Mouse (Mus musculus) midbrain, embryonic 11.5 days (tissue): ENCODE results near the gene Ngrn. TPM values are rescaled to one million over a fixed set of nuclear protein-coding genes. Genes with fewer than 3 reads are reported as not detected.

Experiments used
- ATAC-seq: fragments of 200-750 bp; cut with Nextera tagmentation; 2 replicates; pipeline ENCODE4 v1.8.0; 2017; ENCODE audit warnings: moderate TSS enrichment, moderate library complexity; ENCODE audit not compliant: low FRiP score
- DNase-seq: peaks from one replicate; pipeline ENCODE4 v3.0.0; 2015; ENCODE audit warnings: low spot score; ENCODE audit errors: missing footprints
- H3K27ac ChIP-seq: fragments of 300-500 bp; sonication (generic); 2 replicates; pipeline ENCODE4 v1.5.1; 2014; ENCODE audit warnings: low read depth, low read length
- H3K27me3 ChIP-seq: fragments of 300-500 bp; sonication (generic); 2 replicates; pipeline ENCODE4 v1.6.1; 2014; ENCODE audit warnings: mild to moderate bottlenecking, low read length, moderate library complexity, mixed read lengths; ENCODE audit not compliant: control insufficient read depth, insufficient read depth
- H3K36me3 ChIP-seq: fragments of 300-500 bp; sonication (generic); 2 replicates; pipeline ENCODE4 v1.6.1; 2014; ENCODE audit warnings: mild to moderate bottlenecking, low read length, moderate library complexity, mixed read lengths; ENCODE audit not compliant: control insufficient read depth, insufficient read depth
- H3K4me1 ChIP-seq: fragments of 300-500 bp; sonication (generic); 2 replicates; pipeline ENCODE4 v1.6.1; 2014; ENCODE audit warnings: low read length; ENCODE audit not compliant: control insufficient read depth, insufficient read depth
- H3K4me2 ChIP-seq: fragments of 300-500 bp; sonication (generic); 2 replicates; pipeline ENCODE4 v1.6.1; 2014; ENCODE audit warnings: mild to moderate bottlenecking, moderate library complexity
- H3K4me3 ChIP-seq: fragments of 300-500 bp; sonication (generic); 2 replicates; pipeline ENCODE4 v1.5.1; 2014; ENCODE audit warnings: low read depth, low read length
- H3K9ac ChIP-seq: fragments of 300-500 bp; sonication (generic); 2 replicates; pipeline ENCODE4 v1.6.1; 2014; ENCODE audit warnings: low read length
- H3K9me3 ChIP-seq: fragments of 300-500 bp; sonication (generic); 2 replicates; pipeline ENCODE4 v1.6.1; 2016; ENCODE audit warnings: low read length; ENCODE audit not compliant: control insufficient read depth
- WGBS: fragments of 180-500 bp; shearing (Covaris S2); extraction: QIAGEN DNeasy Blood & Tissue Kit; methylation state at CpG from one replicate; pipeline ENCODE4 v1.1.7; 2014; 5-methylcytosine and 5-hydroxymethylcytosine counted together
- polyA plus RNA-seq: library from polyadenylated mRNA; unstranded; fragments of >200 nt; fragmentation: Nextera tagmentation; extraction: Ambion mirVana; gene quantifications from 2 replicates; pipeline ENCODE4 v1.2.1, GENCODE M21; 2014

The Ngrn gene
- polyA plus RNA-seq, 1 experiment from 2014 or later: 53.1 TPM

DNA sequence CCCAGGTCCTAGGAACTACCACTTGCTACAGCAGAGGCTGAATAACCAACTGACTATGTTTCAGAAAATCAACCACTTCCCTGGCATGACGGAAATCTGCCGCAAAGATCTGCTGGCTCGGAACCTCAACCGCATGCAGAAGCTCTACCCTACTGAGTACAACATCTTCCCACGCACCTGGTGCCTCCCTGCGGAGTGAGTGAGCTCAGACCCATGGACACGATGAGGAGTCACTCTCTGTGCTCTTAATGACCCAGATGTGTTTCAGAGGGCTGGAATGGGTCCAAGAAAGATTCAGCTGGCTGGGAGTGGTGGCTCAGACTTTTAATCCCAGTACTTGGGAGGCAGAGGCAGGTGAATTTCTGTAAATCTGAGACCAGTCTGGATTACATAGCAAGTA, 8.6 kb upstream of the Ngrn start:
- Histone ChIP-seq H3K27me3 (no peaks in the 10 kb centered on the region), H3K9ac (no peak overlapping the region), H3K36me3 (no peaks in the 10 kb centered on the region), H3K4me2 (no peak overlapping the region), H3K4me1 (no peaks in the 10 kb centered on the region), H3K27ac (no peak overlapping the region), H3K4me3 (no peak overlapping the region), H3K9me3 (no peaks in the 10 kb centered on the region)
- ATAC-seq (no peak), DNase-seq (peak; percentile 62)
- whole genome bisulfite sequencing: 82% methylated on average over 7 of the region's 7 CpGs

DNA sequence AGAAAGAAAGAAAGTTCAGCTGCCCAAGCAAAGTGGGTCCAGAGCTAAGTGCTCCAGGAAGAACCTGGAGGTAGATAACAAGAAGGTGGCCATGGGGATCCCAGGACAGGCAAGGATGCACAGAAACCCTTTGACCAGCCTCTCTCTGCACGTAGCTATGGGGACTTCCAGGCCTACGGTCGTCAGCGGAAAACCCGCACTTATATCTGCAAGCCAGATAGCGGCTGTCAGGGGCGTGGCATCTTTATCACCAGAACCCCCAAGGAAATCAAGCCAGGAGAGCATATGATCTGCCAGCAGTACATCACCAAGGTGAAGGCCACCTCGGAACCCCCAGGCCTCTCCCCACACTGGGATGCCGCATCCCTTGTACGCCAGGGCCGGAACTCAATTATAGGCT, 8.1 kb upstream of the Ngrn start:
- no peaks in the 10 kb centered on the region for H3K36me3 ChIP-seq
- H3K27me3 ChIP-seq: no peaks in the 10 kb centered on the region
- no peak overlapping the region for H3K9ac ChIP-seq
- H3K4me2 ChIP-seq: no peak overlapping the region
- no peak overlapping the region for H3K4me3 ChIP-seq
- DNase-seq: no peak
- ATAC-seq: no peak
- no peaks in the 10 kb centered on the region for H3K9me3 ChIP-seq
- WGBS: 91% methylated on average over 11 of the region's 11 CpGs
- no peak overlapping the region for H3K27ac ChIP-seq
- no peaks in the 10 kb centered on the region for H3K4me1 ChIP-seq

DNA sequence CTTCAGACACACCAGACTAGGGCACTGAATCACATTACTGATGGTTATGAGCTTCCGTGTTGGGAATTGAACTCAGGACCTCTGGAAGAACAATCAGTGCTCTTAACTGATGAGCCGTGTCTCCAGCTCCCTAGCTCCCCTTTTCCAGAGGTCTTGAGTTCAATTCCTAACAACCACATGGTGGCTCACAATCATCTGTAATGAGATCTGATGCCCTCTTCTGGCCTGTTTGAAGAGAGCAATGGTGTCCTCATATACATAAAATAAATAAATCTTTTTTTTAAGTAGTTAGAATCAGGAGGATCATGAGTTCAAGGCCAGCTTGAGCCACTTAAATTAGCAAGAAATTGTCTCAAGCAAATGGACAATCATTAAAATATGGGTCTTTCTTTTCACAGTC, 5.0 kb upstream of the Ngrn start:
- ATAC-seq: no peak
- Histone ChIP-seq H3K4me2 (no peak overlapping the region), H3K36me3 (no peaks in the 10 kb centered on the region), H3K4me3 (no peak overlapping the region), H3K27ac (no peak overlapping the region), H3K9ac (no peak overlapping the region), H3K4me1 (peaks cover 2% of the 10 kb centered on the region; the same call in 1 of the 2 replicates), H3K27me3 (no peaks in the 10 kb centered on the region), H3K9me3 (no peaks in the 10 kb centered on the region)
- no peak for DNase-seq
- WGBS: 83% methylated on average over 2 of the region's 2 CpGs

DNA sequence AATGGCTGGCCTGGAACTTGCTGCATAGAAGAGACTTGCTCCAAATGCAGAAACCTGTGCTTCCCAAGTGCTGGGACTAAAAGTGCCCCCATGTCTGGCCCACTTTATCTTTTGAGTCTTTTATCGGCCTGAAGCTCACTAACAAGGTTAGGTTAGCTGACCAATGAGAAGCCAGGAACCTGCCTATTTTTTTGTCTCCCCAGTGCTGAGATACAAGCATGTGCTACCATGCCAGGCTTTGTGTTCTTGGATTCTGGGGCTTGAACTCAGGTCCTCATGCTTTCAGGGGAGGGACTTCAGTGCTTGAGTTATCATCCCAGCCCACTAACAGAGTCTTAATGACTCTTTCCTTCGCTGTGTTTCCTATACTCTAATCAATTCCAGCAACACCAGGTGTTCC, 3.3 kb upstream of the Ngrn start:
- Histone ChIP-seq H3K36me3 (no peaks in the 10 kb centered on the region), H3K9ac (no peak overlapping the region), H3K4me3 (no peak overlapping the region), H3K27me3 (no peaks in the 10 kb centered on the region), H3K9me3 (no peaks in the 10 kb centered on the region), H3K4me1 (peaks cover 10% of the 10 kb centered on the region), H3K4me2 (no peak overlapping the region), H3K27ac (no peak overlapping the region)
- DNase-seq: no peak
- no peak for ATAC-seq
- 76% methylated on average over 2 of the region's 2 CpGs for WGBS

DNA sequence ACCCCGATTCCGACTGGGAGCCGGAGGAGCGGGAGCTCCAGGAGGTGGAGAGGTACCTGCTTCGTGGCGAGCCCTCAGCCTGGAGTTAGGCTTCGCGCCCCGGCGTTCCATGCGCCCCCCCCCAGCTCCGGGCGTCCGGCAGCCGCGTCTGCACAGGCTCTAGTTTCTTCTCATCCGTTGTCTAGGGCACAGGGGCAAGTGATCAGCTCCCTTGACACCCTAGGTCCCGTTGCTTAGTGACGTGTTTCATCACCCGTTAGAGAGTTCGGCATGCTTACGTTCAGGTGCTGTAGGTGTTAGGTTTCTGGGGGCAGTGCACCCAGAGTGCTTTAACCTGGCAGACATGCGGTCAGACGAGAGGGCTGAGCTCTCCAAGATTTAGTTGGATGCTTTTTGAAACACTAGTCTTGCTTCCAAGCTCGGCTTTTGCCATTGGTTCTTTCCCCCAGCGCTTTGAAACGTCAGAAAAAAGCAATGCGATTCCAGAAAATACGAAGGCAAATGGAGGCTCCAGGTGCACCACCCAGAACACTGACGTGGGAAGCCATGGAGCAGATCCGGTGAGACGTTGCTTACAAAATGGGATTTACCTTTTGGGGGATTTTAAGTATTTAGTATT, 466 bp downstream of the Ngrn start:
- Histone ChIP-seq H3K9me3 (no peaks in the 10 kb centered on the region), H3K36me3 (peaks cover 3% of the 10 kb centered on the region; the same call in 1 of the 2 replicates), H3K4me2 (peak overlapping the region; percentile 78), H3K9ac (peak overlapping the region; percentile 87), H3K4me3 (peak overlapping the region; percentile 89), H3K4me1 (peaks cover 10% of the 10 kb centered on the region), H3K27ac (peak overlapping the region; percentile 20; the same call in 1 of the 2 replicates), H3K27me3 (no peaks in the 10 kb centered on the region)
- no peak for DNase-seq
- ATAC-seq: no peak; the same call in 1 of the 2 replicates
- WGBS: 2% methylated on average over 32 of the region's 32 CpGs

DNA sequence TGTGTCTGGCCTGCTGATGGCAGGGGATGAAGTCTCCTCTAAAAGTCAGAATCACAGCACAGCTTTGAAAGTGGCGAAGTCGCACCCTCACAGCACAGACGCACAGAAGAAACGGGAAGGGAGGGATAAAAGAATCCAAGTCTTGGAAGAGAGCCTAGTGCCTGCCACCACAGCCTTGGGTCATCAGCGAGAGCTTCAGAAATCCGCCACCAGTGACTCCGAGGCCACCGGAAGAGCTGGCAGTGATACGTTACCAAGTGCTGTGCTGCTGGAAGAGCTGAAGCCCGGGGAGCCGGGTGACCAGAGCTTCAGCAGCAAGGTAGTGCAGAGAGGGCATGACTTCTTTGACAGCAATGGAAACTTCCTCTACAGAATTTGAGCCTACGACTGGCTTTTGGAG, 3.6 kb downstream of the Ngrn start:
- 97% methylated on average over 12 of the region's 12 CpGs for WGBS

DNA sequence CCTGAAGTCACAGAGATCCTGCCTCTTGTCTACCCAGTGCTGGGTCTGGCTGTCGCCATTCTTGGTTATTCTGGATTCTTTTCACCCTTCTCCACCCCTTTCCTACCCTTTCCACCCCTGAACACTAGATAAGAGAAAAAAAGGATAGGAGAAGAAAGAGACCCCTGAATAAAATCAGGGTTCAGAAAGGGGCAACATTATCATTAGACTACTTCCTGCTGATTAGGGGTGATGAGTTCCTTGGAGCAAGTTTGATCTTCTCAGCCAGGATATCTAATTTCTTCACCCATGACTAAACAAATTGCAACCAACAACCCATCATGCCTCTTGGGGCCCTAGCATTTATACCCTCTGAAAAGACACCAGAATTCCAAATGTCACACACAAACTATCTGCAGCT, 6.7 kb downstream of the Ngrn start:
- H3K27me3 ChIP-seq: no peaks in the 10 kb centered on the region

More for the DNA sequence above, 3.6 kb downstream of the Ngrn start:
- Histone ChIP-seq H3K9me3 (no peaks in the 10 kb centered on the region), H3K9ac (no peak overlapping the region), H3K27ac (no peak overlapping the region), H3K4me1 (peaks cover 10% of the 10 kb centered on the region), H3K4me3 (no peak overlapping the region), H3K27me3 (no peaks in the 10 kb centered on the region), H3K36me3 (peaks cover 5% of the 10 kb centered on the region; the same call in 1 of the 2 replicates), H3K4me2 (no peak overlapping the region)
- ATAC-seq (no peak), DNase-seq (no peak)

DNA sequence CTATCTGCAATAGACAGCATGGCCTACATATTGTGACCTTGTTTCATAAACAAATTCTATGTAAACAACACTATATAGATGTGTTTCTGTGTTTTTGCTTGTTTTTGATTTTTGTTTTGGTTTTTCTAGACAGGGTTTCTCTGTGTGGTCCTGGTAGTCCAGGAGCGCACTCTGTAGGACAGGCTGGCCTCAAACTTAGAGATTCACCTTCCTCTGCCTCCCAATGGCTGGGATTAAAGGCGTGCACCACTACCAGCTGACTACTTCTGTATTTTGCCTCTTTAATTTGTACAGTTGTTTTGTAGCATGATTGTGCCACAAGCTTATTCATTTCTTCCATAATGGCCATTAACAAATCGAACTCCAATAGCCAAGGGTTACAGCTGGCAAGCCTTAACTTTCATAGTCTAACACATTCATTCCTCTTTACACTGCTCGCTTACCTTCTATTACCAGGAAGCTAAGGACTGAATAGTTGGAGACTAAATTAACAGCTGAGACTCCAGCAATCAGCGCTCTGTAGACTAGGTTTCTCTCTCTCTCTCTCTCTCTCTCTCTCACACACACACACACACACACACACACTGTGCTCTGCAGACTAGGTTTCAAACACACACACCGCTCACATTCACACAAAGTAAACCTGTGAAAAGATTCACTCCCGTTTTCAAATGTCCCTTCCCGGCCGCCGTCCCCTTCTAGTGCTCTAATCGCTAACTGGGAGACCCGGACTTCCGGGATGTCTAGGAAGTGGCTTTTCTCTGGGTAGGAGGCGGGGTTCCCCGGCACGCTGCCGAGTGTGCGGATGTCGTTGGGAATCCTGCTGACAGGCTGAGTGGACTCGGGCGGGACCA, 8.1 kb downstream of the Ngrn start, which contains the start of gene Vps33b:
Gene Vps33b, plus strand, starts transcription at position 753 of the 854 bp plus-strand sequence.
- Histone ChIP-seq H3K4me2 (peak within 1 kb of the TSS; percentile 88), H3K27me3 (no peaks in the 10 kb centered on the region), H3K4me3 (peak within 1 kb of the TSS; percentile 89), H3K27ac (no peak within 1 kb of the TSS), H3K36me3 (peaks cover 13% of the 10 kb centered on the region), H3K9me3 (peaks cover 1% of the 10 kb centered on the region; the same call in 1 of the 2 replicates), H3K9ac (peak within 1 kb of the TSS; percentile 80), H3K4me1 (peaks cover 11% of the 10 kb centered on the region)
- ATAC-seq: peak; percentile 92
- WGBS: 4% methylated on average over 21 of the region's 21 CpGs
- peak; percentile 99 for DNase-seq

More for the DNA sequence above, 6.7 kb downstream of the Ngrn start:
- ATAC-seq (no peak), DNase-seq (peak; percentile 39)
- no peaks in the 10 kb centered on the region for H3K9me3 ChIP-seq
- H3K4me1 ChIP-seq: peaks cover 11% of the 10 kb centered on the region
- no peak overlapping the region for H3K4me3 ChIP-seq
- H3K36me3 ChIP-seq: peaks cover 5% of the 10 kb centered on the region; the same call in 1 of the 2 replicates
- no peak overlapping the region for H3K4me2 ChIP-seq
- H3K9ac ChIP-seq: no peak overlapping the region
- 76% methylated on average over 1 of the region's 1 CpGs for WGBS
- H3K27ac ChIP-seq: no peak overlapping the region

DNA sequence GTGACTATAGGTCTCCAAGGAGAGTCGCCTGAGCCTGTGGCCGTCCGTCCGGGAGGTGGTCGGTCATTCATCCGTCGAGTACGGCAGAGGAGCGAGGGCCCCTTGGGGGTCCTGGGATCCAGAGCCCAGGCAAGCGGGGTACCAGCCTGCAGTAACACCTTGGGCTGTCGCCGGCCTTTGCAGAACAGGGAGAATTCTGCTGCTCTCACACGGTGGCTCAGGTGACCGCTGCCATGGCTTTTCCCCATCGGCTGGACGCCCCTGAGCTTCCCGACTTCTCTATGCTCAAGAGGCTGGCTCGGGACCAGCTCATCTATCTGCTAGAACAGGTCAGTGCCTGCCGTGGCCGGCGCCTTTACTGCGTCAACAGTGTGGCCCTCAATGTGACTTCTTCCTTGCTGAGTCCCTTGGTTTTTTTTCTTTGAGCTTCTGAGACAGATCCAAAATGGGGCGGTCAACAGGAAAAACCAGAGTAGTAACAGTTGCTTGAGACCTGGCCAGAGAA, 8.8 kb downstream of the Ngrn start:
- H3K36me3 ChIP-seq: peaks cover 17% of the 10 kb centered on the region
- ATAC-seq (peak; percentile 62; the same call in 1 of the 2 replicates), DNase-seq (no peak)
- H3K27me3 ChIP-seq: no peaks in the 10 kb centered on the region
- under 1% methylated on average over 23 of the region's 23 CpGs for WGBS
- H3K9me3 ChIP-seq: peaks cover 8% of the 10 kb centered on the region
- H3K4me2 ChIP-seq: peak overlapping the region; percentile 88
- H3K4me1 ChIP-seq: peaks cover 11% of the 10 kb centered on the region
- peak overlapping the region; percentile 89 for H3K4me3 ChIP-seq
- no peak overlapping the region for H3K27ac ChIP-seq
- peak overlapping the region; percentile 80 for H3K9ac ChIP-seq
